Mouse (Mus musculus) kidney, adult 18-20 months (tissue): ENCODE data around the gene Hcfc1r1.

Experiments
- DNase-seq: peaks from one replicate; pipeline ENCODE4 v3.0.0; 2021

Hcfc1r1 gene

DNA sequence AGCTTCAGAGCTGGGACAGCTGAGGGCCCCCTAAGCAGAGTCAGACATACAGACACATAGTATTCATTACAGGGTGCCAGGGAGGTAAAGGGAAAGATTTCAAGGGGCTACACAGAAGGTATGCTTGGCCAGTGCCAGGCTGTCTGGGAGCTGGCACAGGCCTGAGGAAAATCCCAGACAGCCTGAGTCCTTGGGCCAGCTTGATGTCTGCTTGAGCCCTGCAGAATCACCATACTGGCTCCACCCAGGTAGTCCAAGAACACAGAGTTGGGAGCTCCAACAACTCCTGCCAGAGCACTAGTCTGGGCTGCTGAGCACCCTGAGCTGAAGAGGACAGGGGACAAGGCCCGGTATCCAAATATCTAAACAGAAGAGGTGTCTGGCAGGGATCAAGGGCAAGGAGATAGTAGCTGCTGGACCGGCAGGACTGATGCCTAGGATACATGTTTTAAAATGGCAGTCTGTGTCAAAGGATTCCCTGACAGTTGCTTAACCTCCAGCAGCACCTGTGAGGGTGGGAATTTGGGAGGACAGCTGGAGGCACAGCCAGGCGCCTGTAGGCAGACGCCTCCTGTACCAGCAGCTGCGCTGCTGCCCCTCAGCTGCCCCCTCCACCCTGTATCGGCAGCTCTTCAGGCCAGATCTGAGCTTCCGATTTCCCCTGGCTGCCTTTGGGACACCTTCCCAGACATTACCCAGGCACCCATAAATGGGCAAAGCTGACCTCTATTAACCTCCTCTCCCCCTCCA is 49.2 kb downstream of the Hcfc1r1 start, which contains the start of gene 1520401A03Rik:
1520401A03Rik (minus strand) TSS at position 408 of the 750 bp plus-strand sequence.
- no peak for DNase-seq
